Mouse (Mus musculus) ES-E14 (cell line): Measurements from ENCODE around the gene Reg4.

Experiments
- CHD2 ChIP-seq: IDR thresholded peaks from 2 replicates; pipeline ENCODE4 v1.6.1; 2014; ENCODE audit warnings: mild to moderate bottlenecking, low read depth, low read length, inconsistent platforms
- HCFC1 ChIP-seq: IDR thresholded peaks from 2 replicates; pipeline ENCODE4 v1.6.1; 2012; ENCODE audit warnings: low read length, inconsistent platforms, borderline replicate concordance; ENCODE audit not compliant: insufficient read depth
- MAFK ChIP-seq: IDR thresholded peaks from 2 replicates; pipeline ENCODE4 v1.6.1; 2014; ENCODE audit warnings: mild to moderate bottlenecking, low read depth, low read length, inconsistent platforms; ENCODE audit not compliant: insufficient read depth
- ZC3H11A ChIP-seq: IDR thresholded peaks from 2 replicates; pipeline ENCODE4 v1.6.1; 2012; ENCODE audit warnings: low read depth, mild to moderate bottlenecking, inconsistent platforms, low read length, borderline replicate concordance
- ZNF384 ChIP-seq: IDR thresholded peaks from 2 replicates; pipeline ENCODE4 v1.6.1; 2012; ENCODE audit warnings: low read depth, low read length, inconsistent platforms

DNA sequence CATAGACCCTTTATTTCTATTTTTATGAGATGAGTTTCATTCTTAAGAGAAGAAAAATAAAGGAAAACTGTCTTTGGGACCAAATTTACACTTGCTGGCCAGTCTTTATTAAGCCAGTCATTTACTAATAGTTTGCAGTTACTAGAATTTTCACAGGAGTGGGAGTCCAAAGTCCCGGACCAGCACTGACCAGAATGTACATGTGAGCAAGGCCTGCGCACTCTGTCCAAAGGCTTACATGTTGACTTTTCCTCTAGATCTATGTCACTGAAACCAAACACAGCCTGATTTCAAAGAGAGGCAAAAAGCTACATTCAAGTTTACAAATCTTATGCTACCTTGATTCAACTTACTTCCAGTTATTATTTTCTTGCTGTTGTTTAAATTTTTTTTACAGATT lies 40.2 kb downstream of the Reg4 start:
- TF ChIP-seq HCFC1 (no peak), ZNF384 (no peak), CHD2 (no peak), ZC3H11A (no peak), MAFK (no peak)
